Mouse (Mus musculus) heart, postnatal 10 days (tissue): ENCODE measurements around the gene Erh. TPM values are rescaled to one million over a fixed set of nuclear protein-coding genes. Genes with fewer than 3 reads are reported as not detected.
A peak's percentile ranks its signal among the peaks of the same experiment; 100 is the strongest.

ENCODE experiments used
- DNase-seq, 2 experiments: peaks; one replicate each; pipeline ENCODE4 v3.0.0; 2021
- intact Hi-C: fragments of 180-260 bp; cut with DNase I; formaldehyde crosslinking; loops from one replicate; pipeline ENCODE4 v1.15.1; 2025
- total RNA-seq, 2 experiments: library from RNA; stranded (reverse); gene quantifications; 2 replicates each; pipeline ENCODE4 v1.2.3; 2021

Erh gene
- total RNA-seq = 10 to 100 TPM; 43.6 to 60.4 TPM

DNA sequence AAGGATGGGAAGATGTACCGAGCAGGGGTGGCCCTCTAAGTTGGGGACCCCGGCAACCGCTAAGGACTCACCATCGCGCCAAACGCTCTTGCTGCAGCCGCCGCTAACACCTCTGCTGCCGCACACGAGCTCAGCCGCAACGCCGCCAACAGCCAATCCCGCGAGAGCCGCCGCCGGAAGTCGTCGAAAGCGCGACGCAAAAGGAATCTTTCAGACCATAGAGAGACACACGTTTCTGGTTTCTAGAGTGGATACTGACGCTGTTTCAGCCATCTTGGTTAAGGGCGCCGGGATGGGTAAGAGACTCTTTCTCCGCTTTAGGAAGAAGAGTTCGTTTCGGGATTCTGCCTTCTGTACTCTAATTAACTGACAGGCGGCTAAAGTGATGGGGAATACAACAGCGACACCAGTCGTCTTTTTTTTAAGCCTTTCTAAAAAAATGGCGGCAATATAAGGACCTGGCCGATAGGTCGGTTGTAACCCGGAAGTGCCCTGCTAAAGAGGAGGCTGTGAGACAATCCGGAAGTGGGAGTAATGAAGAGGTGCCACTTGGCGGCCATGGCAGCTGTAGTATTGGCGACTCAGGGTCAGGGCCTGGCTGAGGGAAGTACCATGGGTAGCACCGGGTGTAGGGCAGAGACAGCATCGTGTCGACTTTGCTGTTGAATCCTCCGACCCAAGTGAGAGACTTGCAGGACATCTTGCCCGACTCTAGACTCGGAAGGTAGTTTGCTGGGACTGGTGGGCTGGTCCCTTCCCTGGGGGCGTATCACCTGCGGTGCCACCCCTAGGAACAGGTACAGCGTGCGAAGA lies at the start of gene Erh, which contains the start of gene Slc39a9:
Gene Erh (minus strand): TSS at position 649 of the 813 bp plus-strand sequence.
Gene Slc39a9 (plus strand): TSS at position 191 of the 813 bp plus-strand sequence.
- intact Hi-C loops = no loop called here
- DNase-seq = peak; percentile 96 to 97

DNA sequence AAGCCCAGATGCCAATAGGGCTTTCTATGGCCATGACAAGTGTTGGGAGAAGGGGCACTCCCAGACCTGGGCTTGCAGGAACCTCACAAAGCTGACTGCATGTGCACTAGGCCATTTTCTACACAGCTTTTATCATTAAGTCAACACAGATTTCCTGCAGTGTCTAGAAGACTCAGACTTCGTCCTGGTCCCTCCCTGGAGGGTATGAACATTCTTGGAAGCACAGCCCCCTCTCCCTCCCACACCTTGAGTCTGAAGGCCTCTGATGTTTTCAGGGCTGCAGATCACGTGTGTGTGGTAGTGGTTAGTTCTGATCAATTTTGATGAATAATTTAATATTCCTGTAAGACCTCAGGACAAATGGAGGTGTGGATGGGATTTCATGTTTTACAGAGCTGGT lies 49.6 kb upstream of the Erh start:
- no peak for DNase-seq
- intact Hi-C loops = no loop called here

- intact Hi-C loops = no loop called here
- peak; percentile 27 to 37 for DNase-seq
Measured at GRCm38 (mm10) chr12:80692269-80692972, 48.3 kb upstream of the Erh start, which contains the start of gene Plekhd1. TSS of gene Plekhd1 (plus strand) at chr12:80692591.

DNA sequence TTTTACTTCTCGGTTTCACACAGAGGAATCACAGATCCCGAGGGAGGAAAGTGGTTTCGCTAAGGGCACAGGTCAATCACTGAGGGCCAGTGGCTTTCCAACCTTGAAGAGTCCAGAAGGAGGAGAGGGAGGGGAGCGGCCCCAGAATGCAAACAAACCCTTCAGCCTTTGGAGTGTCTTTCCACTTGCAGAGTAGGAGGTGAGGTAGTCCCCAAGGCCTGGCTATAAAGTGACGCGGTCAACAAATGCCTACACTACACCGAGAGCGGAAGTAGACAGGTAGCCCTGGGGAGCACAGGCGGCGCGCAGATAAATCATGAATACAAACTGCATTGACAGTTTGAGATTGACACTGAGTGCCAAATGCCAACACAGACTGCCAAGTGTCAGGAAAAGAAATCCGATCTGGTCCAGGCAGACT lies 47.5 kb upstream of the Erh start:
- no peak for DNase-seq
- intact Hi-C loops = no loop called here

- intact Hi-C loops = no loop called here
Measured at GRCm38 (mm10) chr12:80689696-80690095, 45.6 kb upstream of the Erh start.

GRCm38 (mm10) chr12:80687788-80688211 lies 43.7 kb upstream of the Erh start:
- intact Hi-C loops = no loop called here
- DNase-seq = peak; percentile 52 to 53

More at GRCm38 (mm10) chr12:80689696-80690095, 45.6 kb upstream of the Erh start:
- no peak for DNase-seq

GRCm38 (mm10) chr12:80684316-80684715 lies 40.2 kb upstream of the Erh start:
- DNase-seq = no peak
- intact Hi-C loops = no loop called here

DNA sequence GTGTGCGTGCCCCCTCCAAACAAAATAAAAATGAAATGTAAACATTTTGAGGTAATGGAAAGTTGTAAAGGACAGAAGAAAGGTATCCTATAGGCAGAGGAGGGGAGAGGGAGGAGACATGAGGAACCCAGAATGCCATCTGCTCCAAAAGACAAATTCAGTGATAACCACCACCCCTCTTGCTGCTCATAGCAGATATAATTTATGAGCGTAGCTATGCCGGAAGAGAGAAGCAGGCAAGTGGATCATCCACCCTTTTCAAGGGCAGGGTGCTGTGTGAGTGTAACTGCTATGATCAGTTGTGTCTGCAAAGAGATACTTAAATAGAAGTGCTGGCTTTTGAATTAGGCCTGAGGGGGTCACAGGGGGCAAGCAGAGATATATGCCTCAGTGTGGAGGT lies 39.4 kb upstream of the Erh start:
- intact Hi-C loops = no loop called here
- no peak for DNase-seq

DNA sequence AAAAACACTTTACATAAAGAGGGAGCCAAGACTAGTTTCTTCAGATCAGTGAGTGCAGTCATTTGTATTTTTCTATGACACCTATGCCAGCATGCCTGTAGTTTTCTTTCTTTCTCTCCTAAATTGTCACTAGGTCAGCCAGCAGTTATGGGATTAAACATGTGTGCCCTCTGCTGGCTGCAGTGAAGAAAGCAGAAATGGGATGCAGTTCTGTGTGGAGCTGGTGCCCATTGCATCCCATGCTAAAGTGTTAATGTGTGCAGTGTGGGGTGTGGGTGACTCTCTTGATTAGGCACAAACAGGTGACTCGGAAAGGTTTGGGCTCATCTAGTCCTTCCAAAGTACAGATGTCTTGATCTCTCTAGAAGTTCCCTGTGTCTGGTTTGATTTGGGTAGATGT lies 37.2 kb upstream of the Erh start:
- peak; percentile 35 to 63 for DNase-seq
- intact Hi-C loops = loop anchor here (2.0 kb wide), 1 partner anchor 43 kb away; no protein-coding TSS in a partner anchor

DNA sequence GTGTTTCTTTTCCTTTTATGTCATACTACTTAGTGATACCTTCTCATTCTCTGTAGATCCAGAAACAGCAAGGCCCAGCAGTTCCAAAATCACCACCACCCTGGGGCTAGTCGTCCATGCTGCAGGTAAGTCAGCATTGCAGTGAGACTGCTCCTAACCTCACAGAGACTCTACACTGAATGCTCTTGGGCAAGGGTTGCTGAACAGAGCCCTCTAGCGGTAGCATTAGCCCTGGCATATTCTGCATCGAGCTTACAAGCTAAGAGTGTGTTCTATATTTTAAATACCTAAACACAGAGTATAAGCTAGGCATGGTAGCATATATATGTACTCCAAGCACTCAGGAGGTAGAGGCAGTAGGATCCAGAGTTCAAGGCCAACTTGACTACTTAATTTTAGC lies 29.0 kb upstream of the Erh start:
- intact Hi-C loops = loop anchor here (5.0 kb wide), 2 partner anchors 176 to 516 kb away; no protein-coding TSS in a partner anchor

DNA sequence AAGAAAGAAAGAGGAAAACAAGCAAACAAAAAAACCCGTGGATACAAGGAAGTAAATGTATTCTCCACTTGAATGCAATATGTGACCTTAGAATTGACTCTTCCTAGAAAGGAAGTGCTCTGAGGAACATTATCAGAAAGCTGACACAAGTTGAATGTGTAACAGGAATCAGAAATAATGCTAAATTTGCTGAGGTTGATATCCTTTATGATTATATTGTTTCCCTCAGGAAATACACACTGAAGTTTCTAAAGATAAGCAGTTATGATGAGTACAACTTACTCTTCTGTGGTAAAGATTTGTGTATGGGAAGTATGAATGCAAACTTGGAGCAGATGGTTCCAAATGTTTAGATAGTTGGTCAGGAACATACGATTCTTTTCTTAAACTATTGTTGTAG lies 24.2 kb upstream of the Erh start:
- DNase-seq = no peak
- intact Hi-C loops = no loop called here

More for the DNA sequence above, 29.0 kb upstream of the Erh start:
- peak; percentile 65 to 74 for DNase-seq

DNA sequence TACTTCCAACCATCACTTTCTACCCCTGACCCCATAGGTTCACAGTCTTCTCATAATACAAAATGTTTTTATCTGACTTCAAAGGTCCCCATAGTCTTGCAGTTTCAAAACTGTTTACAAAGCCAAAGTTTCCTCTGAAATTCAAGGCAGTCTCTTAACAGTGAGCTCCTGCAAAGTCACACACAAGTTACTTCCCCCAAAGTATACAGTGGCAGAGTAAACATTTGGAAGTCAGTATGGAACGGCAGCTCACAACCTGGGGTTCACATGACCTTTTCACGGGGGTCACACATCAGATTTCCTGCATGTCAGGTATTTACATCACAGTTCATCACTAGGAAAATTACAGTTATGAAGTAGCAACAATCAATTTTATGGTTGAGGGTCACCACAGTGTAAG lies 19.8 kb upstream of the Erh start:
- DNase-seq = no peak
- intact Hi-C loops = no loop called here

DNA sequence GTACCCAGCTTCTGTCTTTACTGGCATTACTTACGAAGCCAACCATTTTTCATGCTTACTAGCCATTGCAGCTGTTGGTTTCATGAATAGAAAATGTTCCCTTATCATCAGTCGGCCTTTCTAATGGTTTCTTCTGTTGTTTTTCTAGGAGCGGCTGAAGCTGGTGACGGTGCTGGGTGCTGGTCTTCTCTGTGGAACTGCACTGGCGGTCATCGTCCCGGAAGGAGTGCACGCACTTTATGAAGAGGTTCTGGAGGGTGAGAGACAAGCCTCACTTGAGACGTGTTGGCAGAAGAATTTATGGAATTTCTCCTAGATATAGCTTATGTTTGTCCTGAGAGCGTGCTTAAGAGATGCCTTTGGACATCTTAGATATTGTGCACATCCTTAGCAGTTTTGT lies 18.2 kb upstream of the Erh start:
- DNase-seq = no peak
- intact Hi-C loops = no loop called here

- intact Hi-C loops = no loop called here
- no peak for DNase-seq
Measured at GRCm38 (mm10) chr12:80658661-80659060, 14.5 kb upstream of the Erh start.

DNA sequence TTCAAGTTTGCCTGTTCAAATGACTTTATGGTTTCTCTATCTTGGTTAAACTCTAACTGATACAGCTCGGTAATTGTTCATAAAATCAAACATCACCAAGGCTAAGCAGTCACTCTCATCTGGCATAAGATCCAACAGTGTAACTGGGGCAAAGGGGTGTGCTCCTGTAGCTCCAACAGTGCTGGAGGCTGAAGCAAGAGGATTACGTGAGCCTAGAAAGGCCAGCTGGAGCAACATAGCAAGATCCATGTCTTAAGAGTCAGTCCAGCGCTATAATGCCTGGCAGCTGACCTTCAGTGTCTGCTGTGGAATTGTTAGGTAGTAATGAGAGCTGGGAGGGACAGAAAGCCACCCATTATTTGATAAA lies 10.5 kb upstream of the Erh start:
- intact Hi-C loops = no loop called here
- DNase-seq = peak; percentile 25 to 32

GRCm38 (mm10) chr12:80653951-80654658 lies 10.0 kb upstream of the Erh start:
- intact Hi-C loops = no loop called here
- DNase-seq = peak; percentile 69 to 73

DNA sequence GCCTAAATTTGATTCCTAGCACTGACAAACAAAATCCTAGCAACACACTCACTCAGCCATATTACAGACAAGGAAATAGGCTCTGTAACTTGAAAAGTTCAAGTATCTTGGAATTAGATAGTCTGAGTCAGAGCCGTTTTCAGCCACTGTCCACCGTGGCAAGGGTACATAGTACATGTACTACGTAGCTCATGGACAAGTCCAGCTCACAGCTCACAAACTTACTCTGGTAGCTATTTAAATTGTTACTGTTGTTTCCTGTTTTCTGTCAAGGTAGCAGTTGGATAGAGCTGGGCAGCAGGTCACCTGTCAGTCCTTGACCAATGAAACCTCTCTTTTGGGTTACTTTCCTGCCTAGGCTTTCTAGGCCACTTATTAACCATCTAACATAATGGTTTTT lies 2.2 kb upstream of the Erh start:
- no peak for DNase-seq
- intact Hi-C loops = no loop called here

DNA sequence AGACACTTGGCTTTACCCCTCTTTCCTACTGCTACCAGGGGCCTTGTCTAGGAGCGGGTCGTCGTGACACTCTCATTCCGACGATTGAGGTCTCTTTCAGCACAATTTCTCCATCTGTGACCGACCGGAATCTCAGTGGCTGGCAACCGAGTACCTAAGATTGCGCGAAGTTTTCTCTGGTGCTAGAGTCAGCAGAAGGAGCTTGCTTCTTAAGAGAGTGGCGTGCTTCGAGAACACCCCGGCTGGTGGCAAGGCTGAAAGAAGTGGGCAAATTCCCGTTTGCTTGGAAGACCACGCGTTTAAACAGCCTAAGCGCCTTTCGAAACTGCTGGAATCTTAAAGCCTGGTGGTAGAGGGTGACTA lies 346 bp upstream of the Erh start:
- intact Hi-C loops = no loop called here
- no peak for DNase-seq

DNA sequence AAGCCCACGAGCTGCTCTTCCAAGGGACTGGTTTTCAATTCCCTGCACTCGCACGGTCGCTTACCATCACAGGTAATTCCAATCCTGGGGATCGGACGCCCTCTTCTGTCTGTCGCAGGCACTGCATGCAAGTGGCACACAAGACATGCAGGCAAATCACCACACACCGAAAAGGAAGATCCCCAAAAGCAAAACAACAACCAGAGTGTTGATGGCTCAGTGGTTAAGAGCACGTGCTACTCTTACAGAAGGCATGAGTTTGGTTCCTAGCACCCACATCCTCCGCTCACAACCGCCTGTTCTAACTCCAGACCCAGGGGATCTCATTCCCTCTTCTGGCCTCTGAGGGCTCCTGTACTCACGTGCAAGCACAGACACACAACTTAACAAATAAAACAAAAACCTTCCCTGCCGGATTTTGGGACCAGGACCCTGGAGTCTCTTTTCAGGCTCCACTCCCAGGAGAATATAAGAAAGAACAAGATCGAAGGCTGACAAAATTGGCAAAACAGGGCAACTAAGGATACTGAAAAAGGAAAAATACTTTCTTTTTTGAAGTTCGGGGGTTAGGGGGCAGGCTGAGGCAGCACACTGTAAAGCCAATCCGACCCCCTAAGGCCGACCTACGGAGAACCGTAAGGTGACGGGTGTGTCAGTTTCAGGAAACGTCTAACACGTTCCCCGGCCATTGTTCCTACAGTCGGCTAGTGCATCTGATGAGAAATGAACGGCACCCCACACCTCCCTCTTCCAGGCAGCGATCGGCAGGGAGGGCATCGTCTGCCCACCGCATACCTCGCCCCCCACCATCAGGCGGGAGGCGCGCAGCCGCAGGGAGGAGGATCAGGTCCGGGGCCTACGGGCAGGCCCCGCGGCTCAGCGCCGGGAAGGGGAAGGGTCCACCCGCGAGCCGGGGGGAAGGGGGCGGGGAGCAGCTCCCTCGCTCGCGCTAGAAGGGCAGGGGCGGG lies 1.1 kb downstream of the Erh start:
- peak; percentile 33 to 67 for DNase-seq
- intact Hi-C loops = no loop called here

DNA sequence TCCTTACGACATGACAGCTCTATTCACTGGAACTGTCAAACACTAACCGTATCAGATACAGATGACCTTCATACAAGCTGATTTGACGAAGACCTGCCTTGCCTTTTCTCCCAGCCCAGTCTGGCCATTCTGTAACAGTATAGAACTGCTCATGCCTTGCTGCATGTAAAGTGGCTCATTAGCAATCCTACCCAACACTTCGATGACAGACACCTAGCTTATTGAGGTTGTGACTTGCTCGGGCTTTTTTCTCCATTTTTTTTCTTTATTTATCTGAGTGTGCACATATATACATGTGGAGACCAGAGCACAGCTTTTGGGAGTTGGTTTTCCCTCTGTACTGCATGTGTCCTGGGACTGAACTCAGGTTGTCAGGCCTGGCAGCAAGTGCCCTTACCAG lies 12.4 kb downstream of the Erh start:
- DNase-seq = no peak
- intact Hi-C loops = no loop called here
